Mouse (Mus musculus) layer of hippocampus, postnatal 14 days (tissue): ENCODE results near the gene Rgs12. TPM values are rescaled to one million over a fixed set of nuclear protein-coding genes. Genes with fewer than 3 reads are reported as not detected.

Experiments
- DNase-seq, 2 experiments: peaks; one replicate each; pipeline ENCODE4 v3.0.0; 2021 to 2022; ENCODE audit warnings: low spot score in 2 of 2, mixed read lengths in 1 of 2
- total RNA-seq, 2 experiments: library from RNA; stranded (reverse); gene quantifications; 2 replicates each; pipeline ENCODE4 v1.2.3; 2021

Rgs12 gene
- total RNA-seq, 2 experiments from 2014 or later, result 44.3 to 50.3 TPM

DNA sequence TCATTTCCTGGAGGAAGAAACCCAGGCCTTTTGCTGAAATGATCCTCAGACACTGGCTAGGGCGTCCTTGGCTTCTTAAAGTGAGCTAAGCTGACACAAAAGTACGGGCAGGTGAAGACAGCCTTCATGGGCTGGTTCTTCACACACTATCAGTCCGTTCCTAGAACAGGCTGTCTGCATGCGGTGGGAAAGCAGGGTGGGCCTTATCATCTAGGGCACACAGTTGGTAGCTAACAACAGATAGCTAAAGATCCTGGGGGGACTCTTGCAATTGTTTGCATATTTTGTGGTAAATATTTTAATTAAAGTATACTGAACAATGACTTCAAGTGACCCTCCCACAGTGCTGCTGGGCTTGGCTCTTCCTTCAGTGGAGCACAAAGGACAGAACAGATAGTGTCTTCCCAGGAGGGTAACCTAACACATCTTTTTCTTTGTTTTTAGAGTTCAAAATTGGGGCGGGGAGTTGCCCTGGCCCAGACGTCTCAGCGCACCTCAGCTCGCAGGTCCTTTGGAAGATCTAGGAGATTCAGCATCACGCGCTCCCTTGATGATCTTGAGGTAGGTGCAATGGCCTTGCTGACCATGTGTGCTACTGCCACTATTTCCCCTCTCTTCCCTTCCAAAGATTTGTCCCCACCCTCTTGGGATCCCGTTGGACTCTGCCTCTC, 25.7 kb downstream of the Rgs12 start:
- no peak for DNase-seq

DNA sequence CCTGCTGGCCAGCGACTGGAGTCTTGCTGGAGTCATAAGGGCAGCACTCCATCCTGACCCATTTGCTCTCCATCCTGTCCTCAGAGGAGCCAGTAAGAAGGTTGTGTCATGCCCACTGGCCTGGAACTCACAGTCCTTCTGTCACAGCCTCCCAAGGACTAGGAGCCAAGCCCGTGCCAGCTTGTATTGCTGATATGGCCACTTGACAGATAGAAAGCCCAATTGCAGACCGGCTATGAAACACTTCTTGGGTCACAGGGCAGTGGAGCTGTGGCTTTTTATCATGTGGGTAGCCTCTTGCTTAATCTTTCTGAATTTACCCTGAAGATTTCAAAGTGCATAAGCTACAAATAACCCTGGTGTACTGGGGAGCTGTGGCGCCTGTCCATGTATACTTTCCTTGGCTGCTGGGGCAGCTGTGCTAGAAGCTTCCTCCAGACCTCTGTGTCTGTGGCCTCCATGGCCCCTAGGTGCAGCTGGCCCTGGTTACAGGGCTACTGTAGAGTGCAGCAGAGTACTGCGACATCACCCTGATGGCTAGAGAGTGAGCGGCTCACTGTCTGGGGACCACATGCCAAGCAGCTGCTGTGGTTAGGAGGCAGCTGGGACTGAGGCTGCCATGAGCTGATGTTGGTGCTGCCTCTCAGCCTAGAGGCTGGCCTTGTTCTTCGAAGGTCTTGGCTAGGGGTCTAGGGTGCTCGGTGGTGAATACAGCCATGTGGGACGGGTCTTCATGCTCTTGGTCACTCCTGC, 27.5 kb downstream of the Rgs12 start:
- no peak for DNase-seq

- DNase-seq, result no peak
Measured at GRCm38 (mm10) chr5:34980099-34980498, 30.9 kb downstream of the Rgs12 start.

GRCm38 (mm10) chr5:34981734-34982133, 32.5 kb downstream of the Rgs12 start:
- no peak for DNase-seq

- DNase-seq, result no peak
Measured at GRCm38 (mm10) chr5:34984933-34985332, 35.7 kb downstream of the Rgs12 start.

GRCm38 (mm10) chr5:34985867-34986266, 36.6 kb downstream of the Rgs12 start:
- peak; percentile 57 to 69 for DNase-seq

- no peak for DNase-seq
Measured at GRCm38 (mm10) chr5:34987396-34987795, 38.2 kb downstream of the Rgs12 start.

DNA sequence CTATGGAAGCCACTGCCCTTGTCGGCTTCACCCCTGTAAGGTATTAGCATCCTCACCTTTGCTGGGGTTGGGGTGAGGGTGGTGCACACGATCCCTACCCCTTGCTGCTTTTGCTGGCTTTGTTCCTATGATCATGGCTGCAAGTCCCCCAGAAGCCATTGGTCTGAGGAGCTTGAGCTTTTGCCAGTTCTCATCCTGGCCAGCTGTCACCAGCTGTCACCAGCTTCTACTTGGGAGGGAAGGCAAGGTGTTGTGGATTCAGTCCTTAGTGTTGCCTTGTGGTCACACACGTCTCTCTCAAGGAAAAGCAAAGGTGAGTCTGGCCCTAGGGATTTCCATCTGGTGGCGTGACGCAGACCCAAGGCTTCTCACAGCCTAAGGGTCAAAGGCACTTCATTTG, 39.4 kb downstream of the Rgs12 start:
- DNase-seq, result no peak

DNA sequence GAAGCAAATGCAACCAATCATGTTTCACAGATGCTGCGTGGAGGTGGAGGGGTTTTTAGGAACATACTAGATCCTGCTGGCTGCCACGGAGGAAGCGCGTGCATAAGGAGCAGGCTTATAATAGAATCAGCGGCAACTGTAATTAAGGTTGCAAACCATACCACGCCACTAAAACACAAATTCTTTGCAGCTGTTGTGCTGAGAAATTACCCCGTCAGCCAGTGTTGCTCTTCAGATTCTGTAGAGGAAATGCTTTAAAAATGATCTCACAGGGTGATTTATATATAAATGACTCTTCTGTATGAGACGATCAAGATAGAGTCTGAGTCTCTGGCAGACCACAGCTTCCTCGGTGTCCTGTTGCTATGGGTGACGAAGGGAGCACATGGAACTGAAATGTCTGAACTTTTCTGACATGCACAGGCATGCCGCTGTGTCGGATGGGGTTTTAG, 40.1 kb downstream of the Rgs12 start:
- peak in 1 of 2 experiments; percentile 53 for DNase-seq

DNA sequence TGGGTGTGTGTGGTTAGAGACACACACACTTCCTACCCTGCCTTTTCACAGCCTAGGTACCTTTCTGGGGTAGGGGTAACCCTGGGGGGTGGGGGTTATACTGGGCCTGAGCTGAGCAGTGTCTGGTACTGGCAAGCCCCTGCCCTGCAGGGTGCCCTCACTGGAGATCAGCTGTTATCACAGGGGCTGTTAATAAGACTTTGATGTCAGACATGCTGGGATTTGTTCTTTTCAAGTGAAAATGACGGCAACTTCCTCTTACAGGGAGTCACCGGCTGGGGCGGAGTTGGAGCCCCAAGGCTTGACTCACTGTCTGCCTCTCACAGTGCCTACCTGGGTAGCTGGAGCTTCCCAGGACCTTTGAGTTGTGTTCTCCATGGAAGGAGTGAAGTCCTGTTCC, 49.5 kb downstream of the Rgs12 start:
- DNase-seq, result no peak

DNA sequence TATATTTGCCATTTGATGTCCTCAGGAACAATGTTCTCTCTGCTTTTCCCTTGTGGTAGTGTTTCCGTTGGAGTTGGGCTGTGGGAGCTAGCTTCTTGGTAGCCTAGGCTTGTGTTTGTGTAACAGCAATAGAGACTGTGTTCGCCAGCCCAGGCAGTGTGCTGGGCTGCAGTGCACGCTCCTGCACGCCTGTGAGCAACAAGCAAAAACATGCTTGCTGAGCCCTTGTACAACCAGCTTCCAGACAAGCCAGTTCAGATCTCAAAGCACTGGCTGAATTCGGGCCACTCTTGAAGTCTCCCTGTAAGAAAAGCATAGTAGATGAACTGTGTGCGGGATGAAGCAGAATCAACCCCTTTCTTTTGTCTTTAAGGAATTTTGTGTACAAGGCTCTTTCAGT, 50.0 kb downstream of the Rgs12 start:
- no peak for DNase-seq

DNA sequence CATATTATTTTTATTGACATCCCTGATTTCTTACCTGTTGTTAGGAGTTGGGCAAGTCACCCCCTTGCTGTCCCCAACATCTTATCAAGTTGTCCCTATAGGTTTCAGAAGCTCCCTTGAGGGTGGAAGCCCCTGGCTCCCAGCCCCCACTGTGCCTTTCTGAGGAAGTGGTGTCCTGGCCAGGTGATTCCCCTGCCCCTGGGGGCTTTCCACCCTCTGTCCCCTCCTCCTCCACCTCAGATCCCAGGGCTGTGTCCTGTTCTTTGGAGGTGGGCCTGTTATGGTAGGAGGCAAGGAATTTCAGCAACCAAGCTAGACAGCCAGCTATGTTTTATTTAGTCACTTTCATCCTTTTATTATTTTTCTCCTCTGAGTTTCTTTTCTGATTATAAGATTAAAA, 51.1 kb downstream of the Rgs12 start:
- no peak for DNase-seq

DNA sequence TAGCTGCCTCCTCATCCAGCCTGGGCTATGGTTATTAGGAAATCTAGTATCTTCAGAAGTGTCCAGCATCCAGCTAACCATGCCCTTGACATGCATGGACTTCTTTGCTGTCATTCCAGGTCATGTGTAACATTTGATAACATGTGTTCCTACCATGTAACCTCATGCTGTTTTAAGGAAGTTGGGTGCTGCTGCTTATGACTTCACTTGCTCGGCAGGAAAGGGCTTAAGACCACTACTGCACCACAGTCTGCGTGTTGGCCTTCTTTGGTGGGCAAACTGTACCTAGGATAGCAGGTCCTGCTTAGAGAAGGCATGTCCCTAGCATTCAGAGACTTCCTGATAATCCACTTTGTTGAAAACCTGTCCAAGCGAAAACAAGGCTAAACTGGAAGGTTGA, 51.9 kb downstream of the Rgs12 start:
- DNase-seq, result no peak

DNA sequence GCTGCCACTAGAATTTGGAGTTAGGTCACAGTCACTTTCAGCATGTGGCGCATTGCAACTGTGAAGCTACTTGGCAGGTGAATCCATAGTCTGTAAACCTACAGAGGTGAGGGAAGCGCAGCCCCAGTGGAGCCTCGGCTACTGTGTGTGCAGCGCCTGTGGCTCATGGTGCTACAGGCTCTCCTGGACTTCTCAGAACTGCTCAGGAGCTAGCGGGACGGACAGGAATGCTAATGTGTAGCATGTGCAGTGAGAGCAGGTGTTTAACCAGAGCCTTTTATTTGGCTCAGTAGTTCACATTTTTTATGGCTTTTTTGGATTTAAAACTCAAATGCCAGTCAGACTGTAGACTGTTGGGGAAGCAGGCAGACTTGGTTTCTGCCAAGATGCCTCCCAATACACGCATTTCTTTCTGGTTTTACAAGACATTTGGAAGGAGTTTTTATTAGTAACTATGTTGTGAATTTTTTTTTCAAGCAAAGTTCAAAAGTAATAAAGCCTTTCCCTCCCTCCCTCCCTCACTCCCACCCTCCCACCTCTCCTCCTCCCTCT, 54.4 kb downstream of the Rgs12 start:
- DNase-seq, result peak in 1 of 2 experiments; percentile 18

DNA sequence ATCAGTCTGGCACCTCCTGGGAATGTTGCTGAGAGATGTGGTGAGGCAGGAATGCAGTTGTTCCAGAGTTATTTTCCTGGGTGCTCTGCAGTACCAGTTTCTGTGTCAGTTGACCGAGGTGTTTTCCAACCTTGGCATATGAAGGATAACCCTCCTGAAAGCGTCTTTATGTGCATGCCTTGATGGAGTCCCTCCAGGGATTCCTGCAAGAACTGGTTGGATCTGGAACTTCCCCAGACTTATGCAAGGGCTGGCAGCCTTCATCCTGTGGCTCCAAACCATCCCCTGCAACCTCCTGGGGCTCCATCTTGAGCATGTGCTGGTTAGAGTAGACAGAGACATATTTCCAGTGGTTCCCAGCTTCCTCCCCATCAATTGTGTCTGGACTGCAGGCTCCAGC, 55.5 kb downstream of the Rgs12 start:
- DNase-seq, result no peak

- no peak for DNase-seq
Measured at GRCm38 (mm10) chr5:35005659-35006058, 56.4 kb downstream of the Rgs12 start.

DNA sequence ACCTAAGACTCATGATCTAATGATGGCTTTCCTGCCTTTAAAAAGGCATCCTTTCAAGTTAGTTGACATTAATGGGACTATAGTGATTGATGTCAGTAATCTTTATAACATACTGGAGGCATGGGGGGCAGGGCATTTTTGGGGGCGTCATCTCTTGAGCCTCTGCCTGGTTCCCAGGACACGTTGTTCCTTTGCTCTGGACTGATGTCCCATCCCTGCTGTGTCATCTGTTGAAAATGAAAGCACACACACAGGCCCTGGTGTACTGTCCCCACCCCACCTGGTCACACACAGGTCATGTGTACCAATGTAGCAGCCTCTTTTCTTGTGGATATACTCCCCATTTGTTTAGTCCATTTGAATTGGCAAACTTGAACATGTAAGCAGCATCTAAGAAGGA, 57.4 kb downstream of the Rgs12 start:
- no peak for DNase-seq

- no peak for DNase-seq
Measured at GRCm38 (mm10) chr5:35009163-35009562, 59.9 kb downstream of the Rgs12 start.

DNA sequence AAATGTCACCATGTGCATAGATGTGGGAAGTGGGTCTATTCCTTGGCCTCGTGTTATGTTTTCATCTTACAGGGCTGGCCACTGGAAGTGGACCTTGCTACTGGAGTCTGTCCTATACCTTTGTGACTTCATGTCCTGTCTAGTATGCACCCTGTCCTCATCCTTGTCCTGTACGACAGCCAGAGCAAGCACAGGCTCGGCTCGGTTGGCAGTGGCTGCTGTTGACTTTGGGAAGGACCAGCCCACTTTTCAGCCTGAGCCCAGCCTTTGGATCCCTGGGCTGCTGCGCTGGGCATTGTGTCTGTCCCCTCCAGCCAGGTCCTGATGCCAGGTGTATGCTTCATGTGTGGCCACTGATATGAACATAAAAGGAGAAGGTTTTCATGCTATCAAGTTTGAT, 61.4 kb downstream of the Rgs12 start:
- DNase-seq, result no peak

GRCm38 (mm10) chr5:35011156-35011923, 62.1 kb downstream of the Rgs12 start:
- no peak for DNase-seq

DNA sequence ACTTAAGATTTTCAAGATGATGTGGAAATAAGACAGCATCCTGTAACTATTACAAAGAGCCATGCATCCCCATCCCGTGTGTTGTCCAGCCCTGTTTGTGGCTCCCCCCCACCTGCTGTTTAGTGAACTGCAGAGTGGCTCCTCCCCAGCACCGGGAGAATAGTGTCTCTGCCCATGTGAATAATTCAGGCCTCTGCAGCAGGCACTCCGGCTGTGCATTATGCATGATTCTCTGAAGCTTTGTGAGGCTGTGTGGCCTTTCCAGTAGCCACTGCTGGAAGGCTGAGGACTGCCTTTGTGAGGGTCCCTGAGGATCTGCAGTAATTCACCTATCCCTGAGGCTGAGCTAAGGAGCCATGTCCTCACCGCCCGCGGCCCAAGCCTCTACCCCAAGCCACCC, 64.8 kb downstream of the Rgs12 start:
- DNase-seq, result no peak
